Mouse (Mus musculus) lung, embryonic 14.5 days (tissue): ENCODE data around the gene 2310034G01Rik. TPM values are rescaled to one million over a fixed set of nuclear protein-coding genes. Genes with fewer than 3 reads are reported as not detected.
A peak's percentile ranks its signal among the peaks of the same experiment; 100 is the strongest.

Source experiments
- ATAC-seq: fragments of 200-750 bp; cut with Nextera tagmentation; 2 replicates; pipeline ENCODE4 v1.8.0; 2017; ENCODE audit warnings: mild to moderate bottlenecking, moderate TSS enrichment, moderate library complexity; ENCODE audit not compliant: insufficient read depth
- DNase-seq: peaks from one replicate; pipeline ENCODE4 v3.0.0-alpha.2; 2015
- H3K27ac ChIP-seq: fragments of 300-500 bp; sonication (generic); 2 replicates; pipeline ENCODE4 v1.5.1; 2014; ENCODE audit warnings: low read depth, mild to moderate bottlenecking, moderate library complexity
- H3K27me3 ChIP-seq: fragments of 300-500 bp; sonication (generic); 2 replicates; pipeline ENCODE4 v1.6.1; 2014; ENCODE audit warnings: low read length, control low read depth; ENCODE audit not compliant: insufficient read depth
- H3K36me3 ChIP-seq: fragments of 300-500 bp; sonication (generic); 2 replicates; pipeline ENCODE4 v1.6.1; 2014; ENCODE audit warnings: control low read depth; ENCODE audit not compliant: insufficient read depth
- H3K4me1 ChIP-seq: fragments of 300-500 bp; sonication (generic); 2 replicates; pipeline ENCODE4 v1.6.1; 2014; ENCODE audit warnings: antibody characterized with exemption, control low read depth; ENCODE audit not compliant: insufficient read depth
- H3K4me2 ChIP-seq: fragments of 300-500 bp; sonication (generic); 2 replicates; pipeline ENCODE4 v1.6.1; 2014; ENCODE audit warnings: mild to moderate bottlenecking
- H3K4me3 ChIP-seq: fragments of 300-500 bp; sonication (generic); 2 replicates; pipeline ENCODE4 v1.5.1; 2014; ENCODE audit warnings: low read depth, low read length
- H3K9ac ChIP-seq: fragments of 300-500 bp; sonication (generic); 2 replicates; pipeline ENCODE4 v1.6.1; 2014
- H3K9me3 ChIP-seq: fragments of 300-500 bp; sonication (generic); 2 replicates; pipeline ENCODE4 v1.6.1; 2016; ENCODE audit warnings: low read depth, low read length, control low read depth
- CTCF ChIP-seq: IDR thresholded peaks from 2 replicates; pipeline ENCODE4 v1.5.1; 2016; ENCODE audit warnings: antibody characterized with exemption, low read depth
- WGBS: fragments of 180-500 bp; shearing (Covaris S2); extraction: QIAGEN DNeasy Blood & Tissue Kit; methylation state at CpG from one replicate; pipeline ENCODE4 v1.1.7; 2014; 5-methylcytosine and 5-hydroxymethylcytosine counted together
- polyA plus RNA-seq: library from polyadenylated mRNA; unstranded; fragments of >200 nt; fragmentation: Nextera tagmentation; extraction: Ambion mirVana; gene quantifications from 2 replicates; pipeline ENCODE4 v1.2.1, GENCODE M21; 2014

2310034G01Rik gene
- polyA plus RNA-seq, 1 experiment from 2014 or later: 1.1 TPM

DNA sequence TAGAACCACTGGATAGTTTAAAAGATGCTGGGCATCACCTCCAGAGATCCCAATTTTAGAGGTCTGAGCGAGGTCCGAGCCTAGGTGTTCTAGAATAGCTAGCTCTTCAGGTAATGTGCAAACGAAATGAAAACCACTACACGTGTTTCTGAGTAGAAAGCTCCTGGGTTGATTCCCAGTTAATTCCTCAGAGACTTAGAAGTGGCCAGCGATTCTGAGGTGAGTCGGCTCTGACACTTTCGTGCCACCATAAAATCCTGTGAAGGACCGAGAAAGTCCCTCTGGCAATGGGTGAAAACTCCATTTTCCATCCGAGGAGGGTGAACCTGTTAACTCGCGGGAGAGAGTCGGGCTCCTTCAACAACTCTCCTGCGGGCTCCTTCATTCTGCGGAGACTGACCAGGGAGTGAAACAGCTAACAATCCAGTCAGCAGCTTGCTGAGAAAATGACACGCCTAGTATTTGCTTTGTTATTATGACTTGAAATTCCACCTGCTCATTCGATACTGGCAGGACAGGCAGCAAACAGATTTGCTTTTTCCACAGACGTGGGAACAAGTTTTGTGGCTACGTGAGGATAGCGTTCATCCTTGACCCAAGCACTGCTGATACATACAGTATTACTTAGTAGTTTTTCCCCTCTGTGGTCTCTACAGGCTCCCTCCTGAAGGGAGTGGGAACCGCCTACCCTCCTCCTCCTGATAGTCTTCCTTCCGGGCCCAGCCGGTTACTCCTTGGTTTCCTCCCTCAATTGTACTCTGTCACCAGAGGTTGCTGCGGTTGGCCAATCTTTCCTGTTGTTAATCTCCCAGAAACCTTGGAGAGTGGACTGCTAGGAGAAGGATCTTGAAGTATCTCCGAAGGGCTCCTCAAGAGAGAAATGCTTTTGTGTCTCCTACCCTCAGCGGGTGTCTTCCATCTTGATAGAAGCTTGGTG is 7.5 kb upstream of the 2310034G01Rik start:
- H3K36me3 ChIP-seq: no peaks in the 10 kb centered on the region
- 14% methylated on average over 25 of the region's 25 CpGs for WGBS
- peak overlapping the region; percentile 82 for H3K4me2 ChIP-seq
- H3K4me3 ChIP-seq: peak overlapping the region; percentile 49
- H3K27ac ChIP-seq: peak overlapping the region; percentile 48
- peaks cover 14% of the 10 kb centered on the region for H3K27me3 ChIP-seq
- no peaks in the 10 kb centered on the region for H3K9me3 ChIP-seq
- ATAC-seq (no peak), DNase-seq (peak; percentile 42)
- H3K9ac ChIP-seq: peak overlapping the region; percentile 56
- TF ChIP-seq CTCF: no peak
- H3K4me1 ChIP-seq: no peaks in the 10 kb centered on the region

DNA sequence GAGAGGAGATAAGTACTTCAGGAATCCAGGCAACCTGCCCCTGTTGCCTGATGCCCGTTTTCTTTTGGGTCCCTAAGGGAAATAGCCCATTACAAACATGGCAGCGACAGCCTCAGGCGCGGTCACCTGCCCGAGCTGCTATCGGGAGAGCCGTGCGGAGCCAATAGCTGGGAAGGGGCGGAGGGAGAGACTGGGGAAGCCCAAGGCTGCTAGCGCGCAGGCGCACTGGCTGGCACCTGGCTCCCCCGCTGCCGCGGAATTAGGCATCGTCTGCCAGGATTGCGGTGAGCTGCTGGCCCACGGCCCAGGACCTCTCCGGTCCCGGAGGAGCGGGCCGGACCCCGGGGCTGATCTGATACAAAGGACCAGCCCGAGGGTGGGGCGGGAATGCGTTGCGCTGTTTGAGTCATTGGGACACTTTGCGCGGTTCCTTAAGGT is 6.6 kb upstream of the 2310034G01Rik start:
- Histone ChIP-seq H3K27ac (no peak overlapping the region), H3K4me1 (no peaks in the 10 kb centered on the region), H3K27me3 (peaks cover 14% of the 10 kb centered on the region), H3K9ac (peak overlapping the region; percentile 56), H3K9me3 (no peaks in the 10 kb centered on the region), H3K4me2 (peak overlapping the region; percentile 82), H3K4me3 (peak overlapping the region; percentile 49), H3K36me3 (no peaks in the 10 kb centered on the region)
- TF ChIP-seq CTCF: no peak
- ATAC-seq (peak; percentile 84), DNase-seq (peak; percentile 85)
- under 1% methylated on average over 29 of the region's 29 CpGs for WGBS

DNA sequence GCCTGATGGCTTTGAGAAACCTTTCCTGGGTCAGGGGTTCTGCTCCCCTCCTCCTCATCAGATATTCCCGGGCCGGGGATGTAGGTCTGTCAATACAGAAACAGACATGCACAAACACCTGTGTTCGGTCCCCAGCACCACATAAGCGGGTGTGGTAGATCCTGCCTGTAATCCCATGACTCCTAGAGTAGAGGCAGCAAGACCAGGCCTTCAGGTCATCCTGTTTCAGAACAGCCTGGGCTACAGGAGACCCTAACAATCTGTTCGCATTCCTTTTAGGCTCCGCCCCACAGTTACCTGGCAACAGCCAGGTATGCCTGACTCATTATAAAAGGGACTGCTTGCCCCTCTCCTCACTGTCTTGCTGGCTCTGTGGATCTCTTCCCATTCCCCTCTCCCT is 552 bp downstream of the 2310034G01Rik start:
- peak; percentile 57 for ATAC-seq
- TF ChIP-seq CTCF: no peak
- WGBS: 27% methylated on average over 6 of the region's 6 CpGs
- peak; percentile 21 for DNase-seq
- H3K9me3 ChIP-seq: no peaks in the 10 kb centered on the region
- H3K9ac ChIP-seq: peak overlapping the region; percentile 74
- no peaks in the 10 kb centered on the region for H3K27me3 ChIP-seq
- peak overlapping the region; percentile 65 for H3K4me3 ChIP-seq
- peak overlapping the region; percentile 77; the same call in 1 of the 2 replicates for H3K27ac ChIP-seq
- H3K4me2 ChIP-seq: peak overlapping the region; percentile 94
- 0 out of 2 replicates have a peak, but pooled peaks cover 4% of the 10 kb centered on the region for H3K4me1 ChIP-seq
- H3K36me3 ChIP-seq: no peaks in the 10 kb centered on the region

DNA sequence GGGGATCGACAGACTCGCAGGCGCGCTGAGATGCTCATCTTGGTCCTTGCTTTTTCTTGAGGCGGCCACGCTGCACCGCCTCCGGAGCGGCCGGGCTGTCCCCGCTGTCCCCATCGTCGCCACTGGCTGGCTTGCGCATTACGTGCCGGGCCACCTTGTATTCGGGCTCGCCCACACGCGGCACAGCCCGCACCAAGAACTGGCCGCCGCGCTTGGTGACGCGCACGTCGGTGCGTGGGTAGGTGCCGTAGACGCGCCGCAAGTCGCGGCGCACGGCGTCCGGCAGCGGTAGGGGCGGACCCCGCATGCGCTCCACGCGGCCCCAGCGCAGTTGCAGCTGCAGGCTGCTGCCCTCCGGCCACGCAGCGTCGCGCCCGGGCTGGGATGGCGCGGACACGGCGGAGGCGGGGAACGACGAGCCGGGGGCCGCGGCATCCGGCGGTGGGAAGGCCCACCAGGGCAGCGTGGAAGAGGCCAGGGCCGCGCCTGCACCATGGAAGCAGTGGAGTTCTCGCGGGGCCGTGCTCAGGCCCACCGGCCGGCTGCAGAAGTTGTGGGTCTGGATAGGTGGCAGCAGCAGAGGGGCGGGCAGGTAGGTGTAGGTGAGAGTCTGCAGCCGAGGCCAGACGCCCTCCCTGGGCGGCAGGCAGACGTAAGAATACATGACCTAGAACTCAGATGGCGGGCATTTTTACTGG is 1.2 kb downstream of the 2310034G01Rik start:
- Histone ChIP-seq H3K36me3 (no peaks in the 10 kb centered on the region), H3K4me3 (peak overlapping the region; percentile 65), H3K4me1 (0 out of 2 replicates have a peak, but pooled peaks cover 4% of the 10 kb centered on the region), H3K27ac (peak overlapping the region; percentile 77), H3K9ac (peak overlapping the region; percentile 74), H3K27me3 (no peaks in the 10 kb centered on the region), H3K4me2 (peak overlapping the region; percentile 94), H3K9me3 (no peaks in the 10 kb centered on the region)
- TF ChIP-seq CTCF: no peak
- DNase-seq: peak; percentile 85
- under 1% methylated on average over 72 of the region's 78 CpGs for WGBS
- peak; percentile 87 for ATAC-seq

DNA sequence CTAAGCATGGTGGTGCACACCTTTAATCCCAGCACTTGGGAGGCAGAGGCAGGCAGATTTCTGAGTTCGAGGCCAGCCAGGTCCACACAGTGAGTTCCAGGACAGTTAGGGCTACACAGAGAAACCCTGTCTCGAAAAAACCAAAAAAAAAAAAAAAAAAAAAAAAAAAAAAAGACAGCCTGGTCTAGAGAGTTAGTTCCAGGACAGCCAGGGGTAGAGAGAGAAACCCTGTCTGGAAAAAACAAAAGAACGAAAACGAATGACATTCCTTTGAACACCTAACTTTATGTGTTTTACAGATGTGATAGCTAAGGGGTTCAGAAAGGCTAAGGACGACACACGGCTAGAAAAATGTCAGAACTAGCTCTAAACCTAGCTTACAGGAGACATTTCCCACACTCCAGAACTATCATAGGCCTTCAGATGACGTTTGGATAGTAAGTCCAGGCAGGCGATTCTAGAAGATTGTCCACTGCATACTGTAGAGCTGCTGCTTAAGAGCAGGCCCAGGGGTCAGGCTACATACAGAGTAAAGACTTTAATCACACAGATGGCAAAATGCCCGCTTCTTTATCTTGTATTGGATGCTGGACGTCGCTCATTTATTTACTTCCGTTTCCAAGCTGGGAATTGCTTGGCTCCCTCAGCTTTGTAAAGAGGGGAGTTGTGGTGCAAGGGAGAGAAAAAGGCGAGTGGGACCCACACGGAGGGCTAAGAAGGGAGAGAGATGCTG is 2.0 kb downstream of the 2310034G01Rik start:
- H3K4me1 ChIP-seq: 0 out of 2 replicates have a peak, but pooled peaks cover 4% of the 10 kb centered on the region
- peak overlapping the region; percentile 65 for H3K4me3 ChIP-seq
- H3K4me2 ChIP-seq: peak overlapping the region; percentile 94
- TF ChIP-seq CTCF: no peak
- DNase-seq: peak; percentile 73
- ATAC-seq: peak; percentile 15; the same call in 1 of the 2 replicates
- no peaks in the 10 kb centered on the region for H3K36me3 ChIP-seq
- H3K9me3 ChIP-seq: no peaks in the 10 kb centered on the region
- peak overlapping the region; percentile 74 for H3K9ac ChIP-seq
- 26% methylated on average over 14 of the region's 14 CpGs for WGBS
- peak overlapping the region; percentile 77; the same call in 1 of the 2 replicates for H3K27ac ChIP-seq
- no peaks in the 10 kb centered on the region for H3K27me3 ChIP-seq

DNA sequence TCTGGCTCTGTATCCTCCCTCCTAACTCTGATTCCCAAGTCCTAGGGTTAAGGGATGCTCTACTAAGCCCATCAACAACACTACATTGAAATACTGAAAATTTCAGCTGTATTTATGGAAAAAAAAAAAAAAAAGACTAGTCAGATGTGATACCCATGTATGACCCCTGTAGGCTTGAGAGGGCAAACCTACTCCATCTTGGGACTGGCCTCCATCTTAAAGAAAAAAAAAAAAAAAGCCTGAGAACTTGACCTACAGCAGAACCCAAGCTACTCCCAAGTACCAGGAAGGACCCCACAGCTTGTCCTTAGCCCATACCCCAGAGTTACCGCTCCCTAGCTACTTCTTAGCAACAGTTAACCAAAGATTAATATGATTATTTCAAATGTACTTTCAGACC is 3.0 kb downstream of the 2310034G01Rik start:
- Histone ChIP-seq H3K4me1 (0 out of 2 replicates have a peak, but pooled peaks cover 4% of the 10 kb centered on the region), H3K27me3 (no peaks in the 10 kb centered on the region), H3K36me3 (no peaks in the 10 kb centered on the region), H3K9ac (no peak overlapping the region), H3K9me3 (no peaks in the 10 kb centered on the region), H3K4me2 (no peak overlapping the region), H3K27ac (no peak overlapping the region), H3K4me3 (no peak overlapping the region)
- WGBS: 97% methylated on average over 1 of the region's 1 CpGs
- no peak for ATAC-seq
- DNase-seq: no peak
- no peak for TF ChIP-seq CTCF
